Mouse (Mus musculus) neural tube, embryonic 11.5 days (tissue): Measurements from ENCODE around the gene Xylb. TPM values are rescaled to one million over a fixed set of nuclear protein-coding genes. Genes with fewer than 3 reads are reported as not detected.

Experiments used
- ATAC-seq: fragments of 200-750 bp; cut with Nextera tagmentation; 2 replicates; pipeline ENCODE4 v1.8.0; 2017; ENCODE audit warnings: moderate number of reproducible peaks, mild to moderate bottlenecking, moderate TSS enrichment, moderate library complexity; ENCODE audit not compliant: insufficient read depth, low FRiP score, low TSS enrichment
- DNase-seq: peaks from one replicate; pipeline ENCODE4 v3.0.0-alpha.2; 2015; ENCODE audit warnings: low spot score
- H3K27ac ChIP-seq: fragments of 300-500 bp; sonication (generic); 2 replicates; pipeline ENCODE4 v1.5.1; 2014; ENCODE audit warnings: low read depth, mild to moderate bottlenecking, low read length
- H3K27me3 ChIP-seq: fragments of 300-500 bp; sonication (generic); 2 replicates; pipeline ENCODE4 v1.6.1; 2014; ENCODE audit warnings: mild to moderate bottlenecking, low read length, mixed read lengths; ENCODE audit not compliant: control insufficient read depth, insufficient read depth
- H3K36me3 ChIP-seq: fragments of 300-500 bp; sonication (generic); 2 replicates; pipeline ENCODE4 v1.6.1; 2014; ENCODE audit warnings: mild to moderate bottlenecking, low read length, moderate library complexity, mixed read lengths; ENCODE audit not compliant: control insufficient read depth, insufficient read depth
- H3K4me1 ChIP-seq: fragments of 300-500 bp; sonication (generic); 2 replicates; pipeline ENCODE4 v1.6.1; 2014; ENCODE audit warnings: low read length, mixed read lengths; ENCODE audit not compliant: control insufficient read depth, insufficient read depth
- H3K4me2 ChIP-seq: fragments of 300-500 bp; sonication (generic); 2 replicates; pipeline ENCODE4 v1.6.1; 2014; ENCODE audit warnings: low read depth, mild to moderate bottlenecking, moderate library complexity
- H3K4me3 ChIP-seq: fragments of 300-500 bp; sonication (generic); 2 replicates; pipeline ENCODE4 v1.5.1; 2014; ENCODE audit warnings: low read depth, low read length
- H3K9ac ChIP-seq: fragments of 300-500 bp; sonication (generic); 2 replicates; pipeline ENCODE4 v1.6.1; 2014; ENCODE audit warnings: mild to moderate bottlenecking, low read length
- H3K9me3 ChIP-seq: fragments of 300-500 bp; sonication (generic); 2 replicates; pipeline ENCODE4 v1.6.1; 2016; ENCODE audit warnings: low read length; ENCODE audit not compliant: control insufficient read depth
- WGBS: fragments of 180-500 bp; shearing (Covaris S2); extraction: QIAGEN DNeasy Blood & Tissue Kit; methylation state at CpG from one replicate; pipeline ENCODE4 v1.1.7; 2014; 5-methylcytosine and 5-hydroxymethylcytosine counted together
- polyA plus RNA-seq: library from polyadenylated mRNA; unstranded; fragments of >200 nt; fragmentation: Nextera tagmentation; extraction: Ambion mirVana; gene quantifications from 2 replicates; pipeline ENCODE4 v1.2.1, GENCODE M21; 2014

Gene Xylb
- polyA plus RNA-seq, 1 experiment from 2014 or later = 6.7 TPM

DNA sequence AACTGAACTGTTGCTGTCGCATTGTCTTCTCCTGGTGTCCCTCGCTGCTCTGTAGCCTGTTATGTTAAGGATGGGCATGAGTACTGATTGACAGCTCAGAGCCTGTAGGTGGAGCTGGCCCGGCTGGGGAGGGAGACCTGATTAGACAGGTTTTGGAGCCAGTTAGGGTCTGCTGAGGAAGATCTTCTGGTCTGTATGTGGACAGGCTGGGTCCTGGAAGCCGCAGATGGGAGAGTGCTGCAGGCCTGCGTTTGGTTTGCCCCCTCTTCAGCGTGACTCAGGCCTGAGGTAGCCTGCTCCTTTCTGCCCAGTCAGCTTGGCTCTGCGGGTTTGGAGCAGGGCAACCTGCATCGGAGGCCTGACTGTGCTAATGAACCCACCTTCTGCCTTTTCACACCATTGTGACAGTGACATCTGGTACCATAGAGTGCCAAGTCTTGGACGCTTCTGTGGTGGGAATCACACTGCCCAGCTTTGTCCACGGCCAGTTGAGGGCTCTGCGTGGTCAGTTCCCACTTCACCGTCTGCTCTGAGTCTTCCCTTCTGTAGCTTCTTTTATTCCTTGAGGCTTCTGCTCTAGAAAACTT is 62.8 kb downstream of the Xylb start:
- Histone ChIP-seq H3K27me3 (no peaks in the 10 kb centered on the region), H3K4me3 (no peak overlapping the region), H3K36me3 (no peaks in the 10 kb centered on the region), H3K9ac (no peak overlapping the region), H3K4me1 (peaks cover under 1% of the 10 kb centered on the region), H3K9me3 (no peaks in the 10 kb centered on the region), H3K27ac (no peak overlapping the region), H3K4me2 (no peak overlapping the region)
- DNase-seq = no peak
- no peak for ATAC-seq
- 86% methylated on average over 12 of the region's 12 CpGs for WGBS

DNA sequence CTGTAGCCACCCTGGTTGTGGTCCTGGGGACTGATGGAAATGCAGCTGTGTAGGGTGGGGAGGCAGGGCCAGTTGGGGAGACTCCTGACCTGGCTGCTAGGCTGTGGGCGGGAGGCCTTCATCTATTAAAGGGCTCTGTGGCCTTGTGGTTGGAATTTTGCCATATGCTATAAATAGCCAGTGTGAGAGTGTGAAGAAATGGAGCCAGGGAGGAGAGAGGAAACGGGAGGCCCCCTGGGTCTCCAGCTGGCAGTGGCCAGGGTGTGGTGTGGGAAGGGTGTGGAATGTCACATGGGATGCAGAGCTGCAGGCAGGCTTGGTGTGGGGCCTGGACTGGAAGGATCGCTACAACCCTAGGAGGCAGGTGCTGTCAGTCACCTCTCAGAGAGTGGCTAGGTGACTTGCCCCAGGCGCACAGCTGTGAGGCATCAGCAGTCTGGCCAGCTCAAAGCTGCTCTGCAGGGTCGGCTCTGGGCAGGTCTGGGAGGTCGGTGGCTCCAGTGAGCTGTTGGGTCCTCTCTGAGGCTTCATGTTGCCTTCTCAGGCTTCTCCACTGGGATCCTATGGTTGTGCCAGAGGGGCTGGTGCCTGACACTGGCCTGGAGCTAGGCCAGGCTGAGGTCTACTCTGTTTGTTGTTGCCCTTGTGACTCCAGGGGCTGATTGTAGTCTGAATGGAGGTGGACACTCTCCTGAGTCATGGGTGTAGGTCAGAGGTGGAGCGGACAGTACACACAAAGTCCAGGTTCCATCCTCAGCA is 68.2 kb downstream of the Xylb start:
- Histone ChIP-seq H3K27me3 (no peaks in the 10 kb centered on the region), H3K9ac (no peak overlapping the region), H3K4me1 (peaks cover 7% of the 10 kb centered on the region), H3K4me3 (no peak overlapping the region), H3K36me3 (peaks cover 7% of the 10 kb centered on the region), H3K9me3 (no peaks in the 10 kb centered on the region), H3K4me2 (no peak overlapping the region), H3K27ac (no peak overlapping the region; the same call in 1 of the 2 replicates)
- ATAC-seq (no peak), DNase-seq (no peak)
- 53% methylated on average over 7 of the region's 7 CpGs for WGBS

DNA sequence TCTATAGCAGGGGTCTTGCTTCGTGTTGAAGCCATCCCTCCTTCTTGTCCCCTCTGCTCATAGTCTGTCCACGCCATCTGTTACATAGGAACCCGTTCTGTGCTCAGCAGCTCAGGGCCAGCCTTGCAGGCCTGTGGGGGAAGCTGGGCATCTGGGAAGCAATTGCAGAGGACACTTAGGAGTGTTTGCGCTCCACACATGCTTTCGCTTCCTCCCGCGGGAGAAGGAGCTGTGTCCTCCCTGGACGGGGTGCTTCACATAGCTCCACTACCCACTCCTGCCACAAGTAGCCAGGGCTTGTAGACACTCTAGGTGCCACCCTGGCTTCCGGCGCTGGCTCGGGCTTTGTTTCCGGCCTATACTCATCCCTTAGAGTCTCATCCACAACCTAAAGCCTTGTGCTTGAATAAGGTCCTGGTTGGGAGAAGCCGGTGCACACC is 68.8 kb downstream of the Xylb start:
- ATAC-seq = no peak
- H3K36me3 ChIP-seq = peaks cover 7% of the 10 kb centered on the region
- no peak overlapping the region for H3K4me2 ChIP-seq
- no peak overlapping the region for H3K4me3 ChIP-seq
- no peak overlapping the region for H3K27ac ChIP-seq
- H3K27me3 ChIP-seq = no peaks in the 10 kb centered on the region
- DNase-seq = no peak
- 88% methylated on average over 13 of the region's 13 CpGs for WGBS
- peaks cover 7% of the 10 kb centered on the region for H3K4me1 ChIP-seq
- H3K9me3 ChIP-seq = no peaks in the 10 kb centered on the region
- H3K9ac ChIP-seq = no peak overlapping the region

DNA sequence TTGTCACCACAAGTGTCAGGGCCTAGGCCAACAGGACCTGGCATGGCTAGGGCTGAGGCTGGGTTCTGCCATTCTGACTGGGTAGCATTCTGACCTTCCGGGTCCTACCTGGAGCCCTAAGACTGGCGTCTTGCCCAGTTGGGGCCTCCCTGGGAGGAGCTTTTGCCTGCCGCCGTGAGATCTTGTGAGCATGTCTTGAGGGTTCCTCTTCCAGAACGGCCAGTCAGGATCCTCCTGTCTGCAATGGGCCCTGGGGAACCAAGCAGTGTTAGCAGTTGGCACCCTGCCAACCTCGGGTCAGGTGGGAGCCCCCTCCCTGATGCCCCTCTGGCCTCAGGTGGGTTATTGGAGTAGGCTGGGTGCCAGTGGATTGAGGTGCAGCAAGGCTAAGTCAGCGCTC is 69.3 kb downstream of the Xylb start:
- 90% methylated on average over 7 of the region's 7 CpGs for WGBS
- no peak for ATAC-seq
- Histone ChIP-seq H3K27ac (no peak overlapping the region), H3K4me1 (peaks cover 7% of the 10 kb centered on the region), H3K4me2 (no peak overlapping the region), H3K27me3 (no peaks in the 10 kb centered on the region), H3K36me3 (peaks cover 9% of the 10 kb centered on the region), H3K9me3 (no peaks in the 10 kb centered on the region), H3K4me3 (no peak overlapping the region), H3K9ac (no peak overlapping the region)
- no peak for DNase-seq

- peak; percentile 48; the same call in 1 of the 2 replicates for ATAC-seq
- peaks cover 3% of the 10 kb centered on the region for H3K4me1 ChIP-seq
- no peaks in the 10 kb centered on the region for H3K27me3 ChIP-seq
- DNase-seq = peak; percentile 82
- no peak overlapping the region for H3K4me3 ChIP-seq
- no peak overlapping the region for H3K4me2 ChIP-seq
- no peak overlapping the region for H3K27ac ChIP-seq
- H3K36me3 ChIP-seq = peaks cover 20% of the 10 kb centered on the region
- 64% methylated on average over 7 of the region's 7 CpGs for WGBS
- no peak overlapping the region for H3K9ac ChIP-seq
- no peaks in the 10 kb centered on the region for H3K9me3 ChIP-seq
Observed at GRCm38 (mm10) chr9:119430311-119430710, 73.1 kb downstream of the Xylb start.

- ATAC-seq (no peak), DNase-seq (no peak)
- H3K27me3 ChIP-seq = no peaks in the 10 kb centered on the region
- no peak overlapping the region for H3K27ac ChIP-seq
- 80% methylated on average over 2 of the region's 2 CpGs for WGBS
- H3K9ac ChIP-seq = no peak overlapping the region
- H3K4me3 ChIP-seq = no peak overlapping the region
- H3K4me1 ChIP-seq = no peaks in the 10 kb centered on the region
- H3K36me3 ChIP-seq = peaks cover 20% of the 10 kb centered on the region
- H3K9me3 ChIP-seq = no peaks in the 10 kb centered on the region
- no peak overlapping the region for H3K4me2 ChIP-seq
Observed at GRCm38 (mm10) chr9:119435855-119436254, 78.7 kb downstream of the Xylb start.

DNA sequence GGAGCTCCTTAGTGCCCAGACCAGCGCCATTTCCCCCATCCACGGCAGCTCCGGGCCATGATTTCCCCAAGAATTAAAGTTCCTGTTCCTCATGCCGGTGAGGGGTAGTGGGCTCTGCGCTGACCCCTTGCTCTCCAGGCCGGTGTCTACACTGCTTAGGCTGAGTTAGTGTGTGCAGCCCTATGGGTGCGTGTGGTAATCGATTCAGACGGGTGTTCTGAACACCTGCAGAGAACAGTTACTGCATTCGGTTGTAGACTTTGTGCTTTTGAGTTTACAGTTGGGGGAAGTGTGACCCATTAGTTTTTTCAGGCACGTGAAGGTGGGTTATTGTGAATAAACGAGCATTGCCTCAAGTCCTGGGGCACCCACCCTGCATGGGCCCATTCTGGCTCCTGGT is 80.9 kb downstream of the Xylb start:
- Histone ChIP-seq H3K9me3 (no peaks in the 10 kb centered on the region), H3K27ac (no peak overlapping the region), H3K9ac (no peak overlapping the region), H3K4me3 (no peak overlapping the region), H3K36me3 (peaks cover 14% of the 10 kb centered on the region), H3K27me3 (no peaks in the 10 kb centered on the region), H3K4me2 (no peak overlapping the region), H3K4me1 (no peaks in the 10 kb centered on the region)
- DNase-seq (no peak), ATAC-seq (no peak)
- WGBS = 91% methylated on average over 12 of the region's 12 CpGs

GRCm38 (mm10) chr9:119438498-119439000 is 81.4 kb downstream of the Xylb start:
- no peak overlapping the region for H3K27ac ChIP-seq
- H3K36me3 ChIP-seq = peaks cover 14% of the 10 kb centered on the region
- no peaks in the 10 kb centered on the region for H3K27me3 ChIP-seq
- H3K4me2 ChIP-seq = no peak overlapping the region
- H3K9me3 ChIP-seq = no peaks in the 10 kb centered on the region
- ATAC-seq (no peak), DNase-seq (no peak)
- H3K4me3 ChIP-seq = no peak overlapping the region
- no peak overlapping the region for H3K9ac ChIP-seq
- 92% methylated on average over 9 of the region's 9 CpGs for WGBS
- H3K4me1 ChIP-seq = no peaks in the 10 kb centered on the region
